Mouse (Mus musculus): Measurements from ENCODE around the gene Gpcpd1.

Gpcpd1 gene

GRCm38 (mm10) chr2:132518021-132518901, 69.3 kb downstream of the Gpcpd1 start:
- Histone ChIP-seq H3K4me3 (replicated peaks; ENCODE audit: low read length) (no peak overlapping the region), H3K27me3 (ENCODE audit: insufficient read depth, low read length) (peaks cover 15% of the 10 kb centered on the region; the same call in 1 of the 2 replicates), H3K9me3 (ENCODE audit: low read length) (no peaks in the 10 kb centered on the region), H3K4me1 (replicated peaks; ENCODE audit: low read depth, low read length) (peaks cover 49% of the 10 kb centered on the region), H3K36me3 (ENCODE audit: insufficient read depth, low read length) (no peaks in the 10 kb centered on the region)
- no peak for TF ChIP-seq POU5F1 (IDR thresholded peaks at IDR 0.05; ENCODE audit: borderline replicate concordance, low read length)
- no peak for TF ChIP-seq NANOG (IDR thresholded peaks at IDR 0.05; ENCODE audit: borderline replicate concordance, low read length)
- no peak for TF ChIP-seq CTCF (conservative IDR thresholded peaks at IDR 0.05; ENCODE audit: low read length)

GRCm38 (mm10) chr2:132517194-132517836, 70.2 kb downstream of the Gpcpd1 start:
- no peak for TF ChIP-seq POU5F1 (IDR thresholded peaks at IDR 0.05; ENCODE audit: borderline replicate concordance, low read length)
- no peak for TF ChIP-seq NANOG (IDR thresholded peaks at IDR 0.05; ENCODE audit: borderline replicate concordance, low read length)
- TF ChIP-seq CTCF (conservative IDR thresholded peaks at IDR 0.05; ENCODE audit: low read length) = no peak
- Histone ChIP-seq H3K4me1 (replicated peaks; ENCODE audit: low read depth, low read length) (peaks cover 44% of the 10 kb centered on the region), H3K4me3 (replicated peaks; ENCODE audit: low read length) (no peak overlapping the region), H3K9me3 (ENCODE audit: low read length) (no peaks in the 10 kb centered on the region), H3K27me3 (ENCODE audit: insufficient read depth, low read length) (peaks cover 17% of the 10 kb centered on the region), H3K36me3 (ENCODE audit: insufficient read depth, low read length) (no peaks in the 10 kb centered on the region)

- TF ChIP-seq NANOG (IDR thresholded peaks at IDR 0.05; ENCODE audit: borderline replicate concordance, low read length) (no peak), CTCF (conservative IDR thresholded peaks at IDR 0.05; ENCODE audit: low read length) (peak; percentile 78), POU5F1 (IDR thresholded peaks at IDR 0.05; ENCODE audit: borderline replicate concordance, low read length) (no peak)
- Histone ChIP-seq H3K9me3 (ENCODE audit: low read length) (no peaks in the 10 kb centered on the region), H3K4me1 (replicated peaks; ENCODE audit: low read depth, low read length) (peaks cover 44% of the 10 kb centered on the region), H3K36me3 (ENCODE audit: insufficient read depth, low read length) (no peaks in the 10 kb centered on the region), H3K27me3 (ENCODE audit: insufficient read depth, low read length) (peaks cover 17% of the 10 kb centered on the region), H3K4me3 (replicated peaks; ENCODE audit: low read length) (no peak overlapping the region)
Measured at GRCm38 (mm10) chr2:132516130-132517030, 71.1 kb downstream of the Gpcpd1 start.

- Histone ChIP-seq H3K4me1 (replicated peaks; ENCODE audit: low read depth, low read length) (peaks cover 44% of the 10 kb centered on the region), H3K27me3 (ENCODE audit: insufficient read depth, low read length) (peaks cover 17% of the 10 kb centered on the region)
Measured at GRCm38 (mm10) chr2:132515607-132516006, 71.9 kb downstream of the Gpcpd1 start.

GRCm38 (mm10) chr2:132515076-132515475, 72.5 kb downstream of the Gpcpd1 start:
- H3K9me3 ChIP-seq (ENCODE audit: low read length) = no peaks in the 10 kb centered on the region
- peak overlapping the region; percentile 55 for H3K4me3 ChIP-seq (replicated peaks; ENCODE audit: low read length)
- peaks cover 17% of the 10 kb centered on the region for H3K27me3 ChIP-seq (ENCODE audit: insufficient read depth, low read length)
- no peak for TF ChIP-seq CTCF (conservative IDR thresholded peaks at IDR 0.05; ENCODE audit: low read length)
- no peak for TF ChIP-seq POU5F1 (IDR thresholded peaks at IDR 0.05; ENCODE audit: borderline replicate concordance, low read length)
- no peak for TF ChIP-seq NANOG (IDR thresholded peaks at IDR 0.05; ENCODE audit: borderline replicate concordance, low read length)
- H3K36me3 ChIP-seq (ENCODE audit: insufficient read depth, low read length) = no peaks in the 10 kb centered on the region
- peaks cover 44% of the 10 kb centered on the region for H3K4me1 ChIP-seq (replicated peaks; ENCODE audit: low read depth, low read length)

More at GRCm38 (mm10) chr2:132515607-132516006, 71.9 kb downstream of the Gpcpd1 start:
- H3K4me3 ChIP-seq (replicated peaks; ENCODE audit: low read length) = no peak overlapping the region
- no peaks in the 10 kb centered on the region for H3K36me3 ChIP-seq (ENCODE audit: insufficient read depth, low read length)
- H3K9me3 ChIP-seq (ENCODE audit: low read length) = no peaks in the 10 kb centered on the region
- TF ChIP-seq CTCF (conservative IDR thresholded peaks at IDR 0.05; ENCODE audit: low read length) (no peak), POU5F1 (IDR thresholded peaks at IDR 0.05; ENCODE audit: borderline replicate concordance, low read length) (no peak), NANOG (IDR thresholded peaks at IDR 0.05; ENCODE audit: borderline replicate concordance, low read length) (no peak)

- TF ChIP-seq NANOG (IDR thresholded peaks at IDR 0.05; ENCODE audit: borderline replicate concordance, low read length) (no peak), CTCF (conservative IDR thresholded peaks at IDR 0.05; ENCODE audit: low read length) (no peak), POU5F1 (IDR thresholded peaks at IDR 0.05; ENCODE audit: borderline replicate concordance, low read length) (no peak)
- H3K9me3 ChIP-seq (ENCODE audit: low read length) = no peaks in the 10 kb centered on the region
- H3K36me3 ChIP-seq (ENCODE audit: insufficient read depth, low read length) = no peaks in the 10 kb centered on the region
- H3K27me3 ChIP-seq (ENCODE audit: insufficient read depth, low read length) = peaks cover 17% of the 10 kb centered on the region
- H3K4me3 ChIP-seq (replicated peaks; ENCODE audit: low read length) = no peak overlapping the region
- peaks cover 44% of the 10 kb centered on the region for H3K4me1 ChIP-seq (replicated peaks; ENCODE audit: low read depth, low read length)
Measured at GRCm38 (mm10) chr2:132514353-132514752, 73.2 kb downstream of the Gpcpd1 start.

- Histone ChIP-seq H3K4me3 (replicated peaks; ENCODE audit: low read length) (no peak overlapping the region), H3K4me1 (replicated peaks; ENCODE audit: low read depth, low read length) (peaks cover 40% of the 10 kb centered on the region), H3K9me3 (ENCODE audit: low read length) (no peaks in the 10 kb centered on the region), H3K36me3 (ENCODE audit: insufficient read depth, low read length) (no peaks in the 10 kb centered on the region), H3K27me3 (ENCODE audit: insufficient read depth, low read length) (peaks cover 17% of the 10 kb centered on the region)
- no peak for TF ChIP-seq CTCF (conservative IDR thresholded peaks at IDR 0.05; ENCODE audit: low read length)
- TF ChIP-seq NANOG (IDR thresholded peaks at IDR 0.05; ENCODE audit: borderline replicate concordance, low read length) = no peak
- no peak for TF ChIP-seq POU5F1 (IDR thresholded peaks at IDR 0.05; ENCODE audit: borderline replicate concordance, low read length)
Measured at GRCm38 (mm10) chr2:132513371-132514181, 74.0 kb downstream of the Gpcpd1 start.
